Mouse (Mus musculus) C2C12 (cell line): ENCODE results near the gene Rce1. TPM values are rescaled to one million over a fixed set of nuclear protein-coding genes. Genes with fewer than 3 reads are reported as not detected.
A peak's percentile ranks its signal among the peaks of the same experiment; 100 is the strongest.

Experiments
- H3K27me3 ChIP-seq: one replicate; pipeline ENCODE4 v1.6.1; 2011; ENCODE audit not compliant: control insufficient read depth, insufficient read depth, insufficient read length
- H3K36me3 ChIP-seq: one replicate; pipeline ENCODE4 v1.6.1; 2011; ENCODE audit not compliant: control insufficient read depth, insufficient read depth
- H3K4me3 ChIP-seq: one replicate; pipeline ENCODE4 v1.5.1; 2011; ENCODE audit warnings: mild to moderate bottlenecking, control low read depth; ENCODE audit not compliant: poor library complexity, insufficient read depth, severe bottlenecking
- H3K79me2 ChIP-seq: one replicate; pipeline ENCODE4 v1.6.1; 2011; ENCODE audit not compliant: control insufficient read depth, insufficient read depth
- H3K79me3 ChIP-seq: one replicate; pipeline ENCODE4 v1.6.1; 2011; ENCODE audit warnings: low read depth, control low read depth
- H3ac ChIP-seq: one replicate; pipeline ENCODE3; 2011; ENCODE audit warnings: low read depth; ENCODE audit not compliant: control insufficient read depth, insufficient read length
- CEBPB ChIP-seq: IDR thresholded peaks from one replicate; pipeline ENCODE4 v1.6.1; 2011; ENCODE audit warnings: low read depth, mild to moderate bottlenecking, control low read depth, moderate library complexity
- CTCF ChIP-seq: IDR thresholded peaks from one replicate; pipeline ENCODE4 v1.5.1; 2011; ENCODE audit not compliant: control insufficient read depth, insufficient read depth, insufficient read length
- FOSL1 ChIP-seq: IDR thresholded peaks from one replicate; pipeline ENCODE4 v1.8.0; 2011; ENCODE audit warnings: mild to moderate bottlenecking, low read length; ENCODE audit not compliant: poor library complexity, insufficient read depth, severe bottlenecking
- MAX ChIP-seq: IDR thresholded peaks from one replicate; pipeline ENCODE4 v1.6.1; 2011; ENCODE audit warnings: mild to moderate bottlenecking, control low read depth
- MYOD1 ChIP-seq: IDR thresholded peaks from one replicate; pipeline ENCODE4 v1.6.1; 2011; ENCODE audit warnings: low read depth; ENCODE audit not compliant: control insufficient read depth, insufficient read length
- MYOG ChIP-seq: IDR thresholded peaks from one replicate; pipeline ENCODE4 v1.6.1; 2011; ENCODE audit not compliant: control insufficient read depth, insufficient read length; ENCODE audit errors: extremely low read depth
- USF1 ChIP-seq: IDR thresholded peaks from one replicate; pipeline ENCODE4 v1.6.1; 2011; ENCODE audit warnings: low read depth, mild to moderate bottlenecking, control low read depth, moderate library complexity
- polyA plus RNA-seq: library from polyadenylated mRNA; unstranded; fragments of >200 nt; fragmentation: generic; extraction: Trizol; gene quantifications from one replicate; pipeline ENCODE4 v1.2.1, GENCODE M21; 2012; ENCODE audit warnings: missing spikeins

Rce1 gene
- polyA plus RNA-seq, 1 experiment: 56.9 TPM

GRCm38 (mm10) chr19:4644271-4644670 lies 18.8 kb upstream of the Rce1 start:
- no peaks in the 10 kb centered on the region for H3K79me2 ChIP-seq
- TF ChIP-seq MYOG (no peak), USF1 (no peak)
- H3K4me3 ChIP-seq: no peak overlapping the region
- H3K27me3 ChIP-seq: no peaks in the 10 kb centered on the region
- H3ac ChIP-seq: no peak overlapping the region
- no peaks in the 10 kb centered on the region for H3K79me3 ChIP-seq
- no peaks in the 10 kb centered on the region for H3K36me3 ChIP-seq

DNA sequence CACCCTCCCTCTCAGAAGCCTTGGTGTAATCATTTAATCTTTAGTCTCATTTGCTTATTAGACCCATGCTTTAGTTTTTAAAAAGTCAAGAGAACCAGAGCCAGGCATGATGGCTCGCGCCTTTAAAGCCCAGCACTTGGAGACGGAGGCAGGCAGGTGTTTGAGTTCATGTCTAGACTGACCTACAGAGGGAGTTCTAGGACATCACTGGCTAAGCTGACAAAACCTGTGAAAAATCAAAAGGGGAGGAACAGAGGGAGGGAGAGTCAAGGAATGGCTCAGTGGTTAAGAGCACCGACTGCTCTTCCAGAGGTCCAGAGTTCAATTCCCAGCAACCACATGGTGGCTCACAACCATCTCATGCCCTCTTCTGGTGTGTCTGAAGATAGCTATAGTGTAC lies 10.5 kb upstream of the Rce1 start:
- Histone ChIP-seq H3K36me3 (no peaks in the 10 kb centered on the region), H3K79me3 (no peaks in the 10 kb centered on the region), H3K27me3 (no peaks in the 10 kb centered on the region), H3ac (no peak overlapping the region), H3K4me3 (no peak overlapping the region), H3K79me2 (no peaks in the 10 kb centered on the region)
- no peak for TF ChIP-seq FOSL1
- no peak for TF ChIP-seq CTCF
- TF ChIP-seq USF1: no peak
- no peak for TF ChIP-seq CEBPB
- no peak for TF ChIP-seq MYOD1
- TF ChIP-seq MYOG: no peak
- TF ChIP-seq MAX: no peak

- TF ChIP-seq MYOG: no peak
- TF ChIP-seq FOSL1: no peak
- TF ChIP-seq USF1: no peak
- no peak for TF ChIP-seq MAX
- TF ChIP-seq CTCF: peak; percentile 16
- no peaks in the 10 kb centered on the region for H3K36me3 ChIP-seq
Observed at GRCm38 (mm10) chr19:4628819-4629218, 3.4 kb upstream of the Rce1 start.

GRCm38 (mm10) chr19:4625829-4626535 lies 541 bp upstream of the Rce1 start:
- peaks cover 8% of the 10 kb centered on the region for H3K79me3 ChIP-seq
- H3ac ChIP-seq: peak overlapping the region; percentile 92

More at GRCm38 (mm10) chr19:4628819-4629218, 3.4 kb upstream of the Rce1 start:
- Histone ChIP-seq H3K27me3 (no peaks in the 10 kb centered on the region), H3ac (no peak overlapping the region), H3K79me3 (peaks cover 8% of the 10 kb centered on the region), H3K4me3 (no peak overlapping the region), H3K79me2 (peaks cover 14% of the 10 kb centered on the region)

GRCm38 (mm10) chr19:4624406-4625178 lies 849 bp downstream of the Rce1 start:
- H3K79me3 ChIP-seq: peaks cover 8% of the 10 kb centered on the region
- peak overlapping the region; percentile 64 for H3K4me3 ChIP-seq
- no peaks in the 10 kb centered on the region for H3K27me3 ChIP-seq
- H3ac ChIP-seq: peak overlapping the region; percentile 89
- TF ChIP-seq MAX: no peak
- TF ChIP-seq FOSL1: no peak
- no peak for TF ChIP-seq MYOD1
- TF ChIP-seq CTCF: no peak
- no peak for TF ChIP-seq MYOG
- no peak for TF ChIP-seq CEBPB
- no peak for TF ChIP-seq USF1
- H3K36me3 ChIP-seq: peaks cover 11% of the 10 kb centered on the region
- peaks cover 19% of the 10 kb centered on the region for H3K79me2 ChIP-seq

More at GRCm38 (mm10) chr19:4625829-4626535, 541 bp upstream of the Rce1 start:
- H3K36me3 ChIP-seq: peaks cover 11% of the 10 kb centered on the region
- H3K79me2 ChIP-seq: peaks cover 19% of the 10 kb centered on the region
- H3K27me3 ChIP-seq: no peaks in the 10 kb centered on the region
- TF ChIP-seq MYOG (no peak), CEBPB (no peak), USF1 (no peak), MYOD1 (no peak), FOSL1 (no peak), CTCF (no peak), MAX (no peak)
- H3K4me3 ChIP-seq: peak overlapping the region; percentile 64

GRCm38 (mm10) chr19:4624006-4624405 lies 1.4 kb downstream of the Rce1 start:
- Histone ChIP-seq H3ac (no peak overlapping the region), H3K79me3 (peaks cover 8% of the 10 kb centered on the region), H3K27me3 (no peaks in the 10 kb centered on the region), H3K79me2 (peaks cover 19% of the 10 kb centered on the region), H3K36me3 (peaks cover 11% of the 10 kb centered on the region), H3K4me3 (no peak overlapping the region)
- TF ChIP-seq CEBPB: no peak
